Mouse (Mus musculus) kidney, adult 2 months (tissue): Measurements from ENCODE around the gene Naaladl1. TPM values are rescaled to one million over a fixed set of nuclear protein-coding genes. Genes with fewer than 3 reads are reported as not detected.

ENCODE experiments used
- DNase-seq: peaks from one replicate; pipeline ENCODE4 v3.0.0; 2021
- H3K27ac ChIP-seq: fragments of 200-500 bp; 2 replicates; pipeline ENCODE4 v1.5.1; 2012; ENCODE audit warnings: low read depth, low read length, control low read depth, inconsistent platforms; ENCODE audit not compliant: insufficient read depth
- H3K27me3 ChIP-seq: fragments of 200-500 bp; replicated peaks from 2 replicates; pipeline ENCODE4 v1.6.1; 2012; ENCODE audit warnings: mild to moderate bottlenecking, moderate library complexity, low read length, inconsistent platforms; ENCODE audit not compliant: control insufficient read depth, insufficient read depth
- H3K36me3 ChIP-seq: fragments of 200-500 bp; 2 replicates; pipeline ENCODE4 v1.6.1; 2012; ENCODE audit warnings: mild to moderate bottlenecking, moderate library complexity, low read length, inconsistent platforms; ENCODE audit not compliant: control insufficient read depth, insufficient read depth
- H3K4me1 ChIP-seq: fragments of 200-500 bp; 2 replicates; pipeline ENCODE4 v1.6.1; 2011; ENCODE audit warnings: low read length; ENCODE audit not compliant: control insufficient read depth, insufficient read depth
- H3K4me3 ChIP-seq: fragments of 200-500 bp; 2 replicates; pipeline ENCODE4 v1.5.1; 2011; ENCODE audit warnings: mild to moderate bottlenecking, low read depth, low read length, control low read depth; ENCODE audit not compliant: insufficient read depth
- CTCF ChIP-seq: fragments of 200-500 bp; conservative IDR thresholded peaks from 2 replicates; pipeline ENCODE4 v1.5.1; 2011; ENCODE audit warnings: low read depth, mild to moderate bottlenecking, control low read depth, low read length, moderate library complexity, mixed read lengths; ENCODE audit not compliant: insufficient read depth, insufficient read length
- POLR2A ChIP-seq: fragments of 200-500 bp; IDR thresholded peaks from one replicate; pipeline ENCODE4 v1.6.1; 2011; ENCODE audit warnings: low read depth, low read length, control low read depth
- WGBS: fragments of 180-500 bp; shearing (Covaris S2); methylation state at CpG from one replicate; pipeline ENCODE4 v1.1.7; 2018; 5-methylcytosine and 5-hydroxymethylcytosine counted together
- polyA plus RNA-seq: library from polyadenylated mRNA; depleted of rRNA; stranded (reverse); fragments of >200 nt; gene quantifications from 2 replicates; pipeline ENCODE4 v1.2.3, GENCODE M21; 2012

Gene Naaladl1
- polyA plus RNA-seq, 1 experiment, result 2.0 TPM

DNA sequence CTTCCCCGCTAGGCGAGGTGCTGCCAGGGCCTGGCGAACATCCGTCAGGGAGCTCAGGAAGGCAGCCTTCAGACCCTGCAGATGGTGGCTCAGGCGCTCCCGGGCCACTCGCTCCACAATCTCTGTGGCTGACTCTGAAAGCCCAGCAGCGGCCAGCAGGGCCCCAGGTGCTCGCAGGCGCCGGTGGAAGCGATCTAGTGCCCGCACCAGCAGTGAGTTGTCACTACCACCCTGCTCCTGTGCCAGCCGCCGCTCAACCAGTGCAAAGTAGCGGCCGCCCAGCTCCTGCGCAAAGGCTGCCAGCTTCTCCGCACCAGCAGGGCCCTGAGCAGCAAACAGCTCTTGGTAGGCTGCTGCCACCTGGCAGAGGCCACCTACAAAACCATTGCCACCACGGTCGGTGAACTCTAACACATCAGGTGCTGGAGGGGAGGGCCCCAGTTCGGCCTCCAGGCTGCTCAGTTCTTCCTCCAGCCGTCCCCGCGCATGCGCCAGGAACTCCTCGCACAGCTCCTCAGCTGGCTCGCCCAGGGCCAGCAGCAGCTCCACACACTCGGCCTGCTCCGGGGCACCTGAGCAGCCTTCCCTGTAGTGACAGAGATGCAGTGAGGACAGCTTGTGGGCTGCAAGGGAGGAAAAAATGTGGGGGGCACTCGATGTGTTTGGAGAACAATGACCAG lies 34.9 kb upstream of the Naaladl1 start:
- TF ChIP-seq POLR2A, result no peak
- no peak for TF ChIP-seq CTCF
- no peak overlapping the region for H3K27ac ChIP-seq
- DNase-seq, result no peak
- no peaks in the 10 kb centered on the region; the same call in 1 of the 2 replicates for H3K36me3 ChIP-seq
- no peaks in the 10 kb centered on the region for H3K27me3 ChIP-seq
- 93% methylated on average over 31 of the region's 31 CpGs for WGBS
- peaks cover 8% of the 10 kb centered on the region; the same call in 1 of the 2 replicates for H3K4me1 ChIP-seq
- no peak overlapping the region for H3K4me3 ChIP-seq

DNA sequence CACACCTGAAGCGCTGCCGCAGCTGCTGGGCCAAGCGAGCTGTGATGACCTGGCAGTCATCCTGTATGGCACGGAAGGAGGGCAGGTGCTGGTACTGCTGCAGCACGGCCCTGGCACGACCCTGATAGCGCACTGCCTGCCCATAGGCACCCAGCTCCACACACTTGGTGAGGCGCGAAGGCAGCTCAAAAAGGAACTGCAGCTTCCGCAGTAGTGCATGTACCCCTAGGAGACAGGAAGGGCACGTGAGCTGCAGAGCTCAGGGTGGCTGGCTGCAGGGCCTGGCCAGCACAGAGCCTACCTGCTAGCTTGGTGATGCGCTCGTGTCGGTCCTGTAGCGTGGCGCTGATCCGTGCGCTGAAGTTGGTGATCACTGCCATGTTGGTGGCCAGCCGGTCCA lies 34.3 kb upstream of the Naaladl1 start:
- Histone ChIP-seq H3K36me3 (no peaks in the 10 kb centered on the region; the same call in 1 of the 2 replicates), H3K4me3 (no peak overlapping the region), H3K27me3 (no peaks in the 10 kb centered on the region), H3K27ac (no peak overlapping the region), H3K4me1 (peaks cover 11% of the 10 kb centered on the region)
- TF ChIP-seq POLR2A, result no peak
- no peak for TF ChIP-seq CTCF
- WGBS, result 91% methylated on average over 19 of the region's 19 CpGs
- no peak for DNase-seq

DNA sequence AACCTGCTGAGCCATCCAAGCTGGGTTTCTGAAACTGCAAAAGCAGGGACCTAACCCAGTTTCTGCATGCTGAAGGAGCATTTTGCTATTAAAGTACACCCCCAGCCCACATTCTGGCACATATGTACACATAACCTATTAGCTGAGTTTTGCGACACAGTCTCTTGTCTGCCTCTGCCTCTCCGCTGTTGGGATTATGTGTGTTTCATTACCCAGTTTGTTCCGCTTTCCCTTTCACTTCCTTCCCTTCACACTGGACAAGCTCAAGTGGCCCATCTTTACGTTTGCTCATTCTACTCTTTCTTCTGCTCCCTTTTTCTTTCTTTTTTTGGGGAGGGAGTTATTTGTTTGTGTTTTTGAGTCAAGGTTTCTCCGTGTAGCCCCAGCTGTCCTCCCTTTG lies 31.7 kb upstream of the Naaladl1 start:
- Histone ChIP-seq H3K27ac (no peak overlapping the region), H3K4me1 (peaks cover 5% of the 10 kb centered on the region), H3K4me3 (no peak overlapping the region), H3K36me3 (no peaks in the 10 kb centered on the region; the same call in 1 of the 2 replicates), H3K27me3 (no peaks in the 10 kb centered on the region)
- WGBS, result 93% methylated on average over 5 of the region's 5 CpGs
- TF ChIP-seq POLR2A (no peak), CTCF (no peak)
- no peak for DNase-seq

DNA sequence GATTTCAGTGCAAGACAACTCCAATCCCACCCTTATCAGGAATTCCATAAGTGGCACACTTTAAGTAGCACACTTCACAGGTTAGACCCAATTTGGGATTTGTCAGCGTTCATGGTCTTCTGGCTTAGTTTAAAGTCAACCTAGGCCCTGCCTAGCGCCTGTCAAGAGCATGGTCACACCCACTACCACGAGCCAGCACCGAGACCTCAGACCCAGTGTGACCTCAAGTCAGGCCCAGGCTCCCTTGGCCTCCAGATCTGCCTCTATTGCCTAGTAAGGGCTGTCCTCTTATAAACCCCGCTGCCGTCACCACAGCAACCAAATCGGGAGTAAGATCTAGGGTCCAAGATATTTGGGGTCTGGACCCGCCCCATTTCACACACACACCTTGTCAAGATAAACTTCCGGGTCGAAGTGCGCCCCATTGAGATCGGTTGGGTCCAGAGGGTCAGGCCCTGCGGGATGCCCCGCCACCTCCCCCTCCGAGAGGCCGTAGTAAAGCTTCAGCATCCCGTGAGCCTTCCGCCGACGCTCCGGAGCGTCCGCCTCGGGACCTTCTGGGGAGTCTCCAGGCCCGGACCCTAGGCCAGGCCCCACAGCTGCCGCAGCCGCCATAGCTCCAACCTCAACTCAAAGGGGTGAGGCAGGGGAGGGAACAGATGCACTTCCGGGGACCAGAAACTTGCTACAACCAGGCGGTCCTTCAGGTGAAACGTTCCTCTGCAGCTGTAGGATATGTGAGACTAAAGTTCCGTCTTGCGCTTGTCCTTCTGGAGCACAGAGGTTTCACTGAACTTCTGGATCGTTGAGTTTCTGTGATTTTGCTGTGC lies 28.8 kb upstream of the Naaladl1 start, which contains the start of gene Vps51:
Vps51 (minus strand) TSS at position 668 of the 830 bp plus-strand sequence.
- H3K4me3 ChIP-seq, result peak within 1 kb of the TSS; percentile 73
- peak; percentile 95 for DNase-seq
- no peak for TF ChIP-seq CTCF
- no peak for TF ChIP-seq POLR2A
- no peaks in the 10 kb centered on the region for H3K36me3 ChIP-seq
- peak within 1 kb of the TSS; percentile 61 for H3K27ac ChIP-seq
- H3K4me1 ChIP-seq, result peaks cover 5% of the 10 kb centered on the region
- H3K27me3 ChIP-seq, result no peaks in the 10 kb centered on the region
- WGBS, result under 1% methylated on average over 33 of the region's 33 CpGs

DNA sequence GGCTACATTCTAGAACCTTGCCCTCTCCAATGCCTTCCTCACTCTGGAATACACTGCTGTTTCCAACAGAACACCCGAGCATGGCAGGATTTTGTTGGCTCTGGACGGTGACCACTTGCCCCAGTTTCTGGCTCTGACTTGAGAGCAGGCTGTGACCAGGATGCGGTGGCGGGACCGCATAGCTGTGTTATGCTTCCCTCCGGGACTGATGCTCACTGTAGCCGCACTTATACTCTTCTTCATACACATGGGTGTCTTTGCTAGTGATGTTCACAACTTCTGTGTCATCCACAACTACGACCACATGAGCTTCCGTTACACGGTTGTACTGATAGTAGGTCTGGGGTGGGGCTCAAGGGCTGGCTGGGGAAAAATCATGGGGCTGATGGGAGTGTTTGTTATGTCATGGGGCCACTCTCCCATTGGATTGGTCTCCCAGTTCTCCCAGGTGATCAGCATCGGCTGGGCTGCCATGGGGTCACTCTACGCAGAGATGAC lies 25.6 kb upstream of the Naaladl1 start, which contains the start of gene Tmem262:
Tmem262 (plus strand) TSS at position 51 of the 498 bp plus-strand sequence.
- Histone ChIP-seq H3K36me3 (no peaks in the 10 kb centered on the region), H3K27ac (no peak within 1 kb of the TSS), H3K27me3 (no peaks in the 10 kb centered on the region), H3K4me1 (peaks cover 5% of the 10 kb centered on the region), H3K4me3 (no peak within 1 kb of the TSS)
- 91% methylated on average over 12 of the region's 12 CpGs for WGBS
- no peak for DNase-seq
- TF ChIP-seq POLR2A, result no peak
- no peak for TF ChIP-seq CTCF

DNA sequence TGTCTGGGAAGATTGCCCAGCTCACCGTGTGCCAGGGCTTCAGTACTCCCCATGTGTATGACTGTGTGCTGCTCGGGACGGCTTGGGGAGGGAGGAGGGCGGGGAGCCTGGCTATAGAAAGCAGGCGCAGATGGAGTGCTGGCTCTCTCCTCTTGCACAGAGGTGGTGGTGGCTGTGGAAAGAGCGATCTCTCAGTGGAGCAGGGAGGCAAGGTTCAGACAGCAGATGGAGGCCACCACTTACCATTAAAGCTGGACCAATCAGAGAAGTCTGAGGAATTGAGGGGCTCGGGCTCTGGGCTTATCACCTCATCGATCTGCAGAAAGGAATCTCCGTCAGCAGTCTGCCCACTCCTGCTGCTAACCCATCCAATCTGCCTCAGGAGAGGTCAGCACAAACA lies 23.4 kb upstream of the Naaladl1 start, which contains the start of gene Gm28374:
Gm28374 (minus strand) TSS at position 101 of the 400 bp plus-strand sequence.
- WGBS, result 88% methylated on average over 9 of the region's 9 CpGs
- TF ChIP-seq POLR2A, result no peak
- no peak for TF ChIP-seq CTCF
- no peak within 1 kb of the TSS for H3K27ac ChIP-seq
- DNase-seq, result no peak
- no peaks in the 10 kb centered on the region for H3K36me3 ChIP-seq
- H3K4me1 ChIP-seq, result no peaks in the 10 kb centered on the region; the same call in 1 of the 2 replicates
- H3K4me3 ChIP-seq, result no peak within 1 kb of the TSS
- H3K27me3 ChIP-seq, result no peaks in the 10 kb centered on the region
